Mouse (Mus musculus) left cerebral cortex, adult 9 months (tissue): ENCODE data around the gene Myb.

ENCODE experiments used
- DNase-seq, 2 experiments: peaks; one replicate each; pipeline ENCODE4 v3.0.0; 2022; ENCODE audit warnings: low spot score in 2 of 2

Myb gene

GRCm38 (mm10) chr10:21128086-21128611, 32.6 kb downstream of the Myb start:
- no peak for DNase-seq

- no peak for DNase-seq
Observed at GRCm38 (mm10) chr10:21118341-21118740, 42.4 kb downstream of the Myb start.

GRCm38 (mm10) chr10:21114459-21114858, 46.3 kb downstream of the Myb start:
- DNase-seq = no peak

GRCm38 (mm10) chr10:21112689-21113088, 48.1 kb downstream of the Myb start:
- no peak for DNase-seq

GRCm38 (mm10) chr10:21109337-21110056, 51.3 kb downstream of the Myb start:
- no peak for DNase-seq

GRCm38 (mm10) chr10:21108796-21109195, 52.0 kb downstream of the Myb start:
- no peak for DNase-seq

- DNase-seq = no peak
Observed at GRCm38 (mm10) chr10:21108182-21108581, 52.6 kb downstream of the Myb start.

GRCm38 (mm10) chr10:21105206-21105605, 55.6 kb downstream of the Myb start:
- no peak for DNase-seq

- DNase-seq = no peak
Observed at GRCm38 (mm10) chr10:21102689-21103088, 58.1 kb downstream of the Myb start.

GRCm38 (mm10) chr10:21101948-21102347, 58.8 kb downstream of the Myb start:
- DNase-seq = no peak

GRCm38 (mm10) chr10:21100646-21101249, 60.0 kb downstream of the Myb start:
- no peak for DNase-seq

GRCm38 (mm10) chr10:21099515-21099914, 61.3 kb downstream of the Myb start:
- no peak for DNase-seq

- no peak for DNase-seq
Observed at GRCm38 (mm10) chr10:21095541-21095940, 65.2 kb downstream of the Myb start.

- no peak for DNase-seq
Observed at GRCm38 (mm10) chr10:21094896-21095295, 65.9 kb downstream of the Myb start.

GRCm38 (mm10) chr10:21093301-21093700, 67.5 kb downstream of the Myb start:
- DNase-seq = no peak

- no peak for DNase-seq
Observed at GRCm38 (mm10) chr10:21092501-21093270, 68.1 kb downstream of the Myb start.

- DNase-seq = no peak
Observed at GRCm38 (mm10) chr10:21090922-21091700, 69.7 kb downstream of the Myb start.

GRCm38 (mm10) chr10:21089541-21089940, 71.2 kb downstream of the Myb start:
- no peak for DNase-seq

- DNase-seq = no peak
Observed at GRCm38 (mm10) chr10:21087614-21088232, 73.1 kb downstream of the Myb start.

- no peak for DNase-seq
Observed at GRCm38 (mm10) chr10:21085044-21085443, 75.7 kb downstream of the Myb start.

GRCm38 (mm10) chr10:21083391-21083918, 77.3 kb downstream of the Myb start:
- no peak for DNase-seq
